8 mouse cellular contexts compared by ENCODE assay signal in the genomic region with DNA sequence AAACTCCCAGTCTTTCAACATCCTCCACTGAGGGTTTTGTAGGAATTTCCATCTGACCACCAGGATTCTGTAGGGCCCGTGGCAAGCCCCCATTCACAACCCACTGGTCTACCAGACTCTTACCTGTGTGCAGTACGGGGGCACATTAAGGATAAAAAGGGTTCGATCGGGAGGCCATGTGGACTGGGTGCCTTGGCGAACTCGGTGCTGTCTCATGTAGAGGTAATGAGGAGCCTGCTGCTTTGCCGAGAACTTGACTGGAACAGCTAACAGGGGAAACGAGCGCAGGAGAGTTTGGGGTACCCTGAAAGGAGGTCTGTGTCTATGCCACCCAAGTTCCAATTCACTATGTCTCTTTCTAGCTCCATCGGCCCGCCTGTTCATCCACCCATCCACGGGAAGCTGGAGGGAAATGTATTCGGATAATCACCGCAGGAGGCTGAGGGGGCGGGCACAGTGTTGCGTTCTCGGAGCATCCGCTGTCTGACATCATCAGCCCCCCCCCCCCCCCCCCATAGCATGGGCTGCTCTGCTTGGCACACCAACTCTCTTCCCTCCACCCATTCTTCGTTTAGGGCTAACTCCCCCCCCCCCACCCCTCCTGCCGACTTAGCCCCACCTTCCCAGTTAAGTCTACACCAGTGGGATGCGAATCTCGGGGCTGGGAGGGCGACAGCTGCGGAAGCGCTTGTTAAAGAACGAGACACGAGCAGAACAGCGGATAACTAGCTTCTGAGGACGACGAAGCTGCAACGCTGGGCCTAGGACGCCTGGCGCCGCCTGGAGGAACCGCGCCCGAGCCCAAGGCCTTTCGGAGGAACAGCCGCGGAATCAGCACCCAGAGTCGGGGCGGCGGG. TPM values are rescaled to one million over a fixed set of nuclear protein-coding genes. Genes with fewer than 3 reads are reported as not detected.
A peak's percentile ranks its signal among the peaks of the same experiment; 100 is the strongest.
DNase-seq lines count a peak whose midpoint lies in the region; ATAC-seq and TF ChIP-seq lines count a peak whose summit lies in the region.

No protein-coding gene starts in this region.

- WGBS in kidney, adult 2 months, result 3% methylated on average over 43 of the region's 43 CpGs
- 2% methylated on average over 40 of the region's 43 CpGs for WGBS in forebrain, embryonic 16.5 days
- 3% methylated on average over 43 of the region's 43 CpGs for WGBS in intestine, embryonic 16.5 days
- WGBS in liver, embryonic 11.5 days, result 4% methylated on average over 42 of the region's 43 CpGs

- H3K9ac ChIP-seq in forebrain, embryonic 16.5 days (replicated peaks; ENCODE audit: low read depth, low read length), result peak overlapping the region; percentile 71
- H3K9ac ChIP-seq in intestine, embryonic 16.5 days (ENCODE audit: low read depth, low read length), result peak overlapping the region; percentile 82
- peak overlapping the region; percentile 76 for H3K9ac ChIP-seq in liver, embryonic 11.5 days (ENCODE audit: low read depth, low read length)

- H3K36me3 ChIP-seq in kidney, adult 2 months (ENCODE audit: control insufficient read depth, insufficient read depth, low read length), result 0 out of 2 replicates have a peak, but pooled peaks cover 2% of the 10 kb centered on the region
- H3K36me3 ChIP-seq in forebrain, embryonic 16.5 days (ENCODE audit: control insufficient read depth, insufficient read depth), result peaks cover 24% of the 10 kb centered on the region
- peaks cover 30% of the 10 kb centered on the region for H3K36me3 ChIP-seq in intestine, embryonic 16.5 days (ENCODE audit: control insufficient read depth, insufficient read depth, low read length)
- H3K36me3 ChIP-seq in liver, embryonic 11.5 days (ENCODE audit: control insufficient read depth, insufficient read depth, low read length), result peaks cover 32% of the 10 kb centered on the region
- peaks cover 45% of the 10 kb centered on the region for H3K36me3 ChIP-seq in myocyte (ENCODE audit: control insufficient read depth, insufficient read depth)

- H3K4me1 ChIP-seq in kidney, adult 2 months (ENCODE audit: control insufficient read depth, insufficient read depth, low read length), result no peaks in the 10 kb centered on the region
- H3K4me1 ChIP-seq in forebrain, embryonic 16.5 days (replicated peaks; ENCODE audit: control insufficient read depth, insufficient read depth, low read length), result peaks cover 16% of the 10 kb centered on the region
- H3K4me1 ChIP-seq in intestine, embryonic 16.5 days (ENCODE audit: control insufficient read depth, insufficient read depth, low read length), result peaks cover 5% of the 10 kb centered on the region
- 0 out of 2 replicates have a peak, but pooled peaks cover 8% of the 10 kb centered on the region for H3K4me1 ChIP-seq in liver, embryonic 11.5 days (replicated peaks; ENCODE audit: control insufficient read depth, insufficient read depth, low read length)

- H3ac ChIP-seq in myocyte (ENCODE audit: control insufficient read depth, insufficient read length), result peak overlapping the region; percentile 50

- H3K27ac ChIP-seq in kidney, adult 2 months (ENCODE audit: insufficient read depth, low read depth, low read length), result no peak overlapping the region
- peak overlapping the region; percentile 87 for H3K27ac ChIP-seq in forebrain, embryonic 16.5 days (ENCODE audit: low read length)
- peak overlapping the region; percentile 61 for H3K27ac ChIP-seq in intestine, embryonic 16.5 days (ENCODE audit: low read length)
- H3K27ac ChIP-seq in liver, embryonic 11.5 days (ENCODE audit: low read depth, low read length), result peak overlapping the region; percentile 70

- peaks cover 25% of the 10 kb centered on the region for H3K79me2 ChIP-seq in myocyte (ENCODE audit: control insufficient read depth, insufficient read depth)

- H3K4me2 ChIP-seq in forebrain, embryonic 16.5 days (ENCODE audit: low read length), result peak overlapping the region; percentile 84
- H3K4me2 ChIP-seq in intestine, embryonic 16.5 days (ENCODE audit: low read depth, low read length), result peak overlapping the region; percentile 83
- H3K4me2 ChIP-seq in liver, embryonic 11.5 days, result peak overlapping the region; percentile 93
- H3K4me2 ChIP-seq in myocyte (ENCODE audit: low read depth), result peak overlapping the region; percentile 94

- peak; percentile 41 for ATAC-seq in forebrain, embryonic 16.5 days
- peak; percentile 66 for ATAC-seq in intestine, embryonic 16.5 days
- peak; percentile 54 for ATAC-seq in liver, embryonic 11.5 days (replicated peaks; ENCODE audit: low FRiP score)

- H3K27me3 ChIP-seq in kidney, adult 2 months (replicated peaks; ENCODE audit: control insufficient read depth, insufficient read depth, low read length), result no peaks in the 10 kb centered on the region
- no peaks in the 10 kb centered on the region for H3K27me3 ChIP-seq in forebrain, embryonic 16.5 days (replicated peaks; ENCODE audit: control insufficient read depth, insufficient read depth, low read length)
- H3K27me3 ChIP-seq in intestine, embryonic 16.5 days (replicated peaks; ENCODE audit: control insufficient read depth, insufficient read depth, low read length), result no peaks in the 10 kb centered on the region
- no peaks in the 10 kb centered on the region for H3K27me3 ChIP-seq in liver, embryonic 11.5 days (replicated peaks; ENCODE audit: control insufficient read depth, insufficient read depth, low read length)
- H3K27me3 ChIP-seq in myocyte (ENCODE audit: control insufficient read depth, insufficient read depth, insufficient read length), result no peaks in the 10 kb centered on the region

- no peaks in the 10 kb centered on the region for H3K9me3 ChIP-seq in forebrain, embryonic 16.5 days (ENCODE audit: control insufficient read depth, low read length)
- no peaks in the 10 kb centered on the region for H3K9me3 ChIP-seq in intestine, embryonic 16.5 days (ENCODE audit: control insufficient read depth, low read length)
- H3K9me3 ChIP-seq in liver, embryonic 11.5 days (ENCODE audit: control insufficient read depth, low read length), result no peaks in the 10 kb centered on the region

- no peak for TF ChIP-seq POLR2A in kidney, adult 2 months (IDR thresholded peaks at IDR 0.05; ENCODE audit: low read depth, low read length)
- TF ChIP-seq POLR2A in myocyte (IDR thresholded peaks at IDR 0.05; ENCODE audit: insufficient read length, low read depth), result no peak

- peak; percentile 45 for DNase-seq in kidney, adult 2 months
- DNase-seq in kidney, adult 11 months, result no peak
- peak; percentile 56 to 60 for DNase-seq in cerebellum, adult 18-20 months
- DNase-seq in liver, embryonic 11.5 days (ENCODE audit: low spot score), result peak; percentile 50
- DNase-seq in thymus, adult 18-20 months, result peak; percentile 42 to 45

- peak overlapping the region; percentile 100 for H3K4me3 ChIP-seq in kidney, adult 2 months (ENCODE audit: insufficient read depth, low read depth, low read length)
- peak overlapping the region; percentile 80 for H3K4me3 ChIP-seq in forebrain, embryonic 16.5 days (replicated peaks; ENCODE audit: low read length)
- peak overlapping the region; percentile 90 for H3K4me3 ChIP-seq in intestine, embryonic 16.5 days (ENCODE audit: low read length)
- peak overlapping the region; percentile 95 for H3K4me3 ChIP-seq in liver, embryonic 11.5 days (ENCODE audit: low read depth, low read length)
- H3K4me3 ChIP-seq in myocyte, result peak overlapping the region; percentile 84

- TF ChIP-seq CTCF in kidney, adult 2 months (conservative IDR thresholded peaks at IDR 0.05; ENCODE audit: insufficient read depth, insufficient read length, low read depth, low read length), result 0 out of 2 replicates have a peak, but pooled peaks have one; percentile 9

TF ChIP-seq in myocyte, 11 proteins besides CTCF, POLR2A, EP300 and RAD21 (continues in another document):
- TF ChIP-seq MAX (IDR thresholded peaks at IDR 0.05; ENCODE audit: low read depth), result no peak
- TF ChIP-seq TCF12 (IDR thresholded peaks at IDR 0.05; ENCODE audit: insufficient read depth, poor library complexity, severe bottlenecking), result no peak
- TF ChIP-seq TCF3 (IDR thresholded peaks at IDR 0.05; ENCODE audit: insufficient read length, low read depth), result no peak
- TF ChIP-seq REST (IDR thresholded peaks at IDR 0.05; ENCODE audit: insufficient read depth, insufficient read length), result no peak
- no peak for TF ChIP-seq E2F4 (IDR thresholded peaks at IDR 0.05; ENCODE audit: insufficient read depth)
- TF ChIP-seq MYOG (IDR thresholded peaks at IDR 0.05; ENCODE audit: control insufficient read depth in 1 of 3, insufficient read depth in 1 of 3, insufficient read length in 2 of 3, low read depth in 2 of 3), result peak in 2 of 3 experiments; percentile 13 to 19
- no peak for TF ChIP-seq POLR2AphosphoS2 (IDR thresholded peaks at IDR 0.05; ENCODE audit: insufficient read length, low read depth)
- no peak for TF ChIP-seq SRF (IDR thresholded peaks at IDR 0.05; ENCODE audit: control insufficient read depth, insufficient read length, low read depth)

RNA-seq across cellular contexts. Expression of a gene that starts 0.7 kb away (rescaled TPM):
- polyA plus RNA-seq in kidney, adult 2 months (2012; rRNA removed), result 110 and 126 TPM in 2 replicates
- 85.1 and 90.8 TPM in 2 replicates for polyA plus RNA-seq in forebrain, embryonic 16.5 days (2015; fragmentation: Nextera tagmentation; extraction: Ambion mirVana)
- polyA plus RNA-seq in intestine, embryonic 16.5 days (2015; fragmentation: Nextera tagmentation; extraction: Ambion mirVana), result 69.4 and 75.4 TPM in 2 replicates
- polyA plus RNA-seq in liver, embryonic 11.5 days (2014; fragmentation: Nextera tagmentation; extraction: Ambion mirVana), result 71.1 and 77.6 TPM in 2 replicates
- polyA plus RNA-seq in myocyte (2012; fragmentation: generic; extraction: Trizol), result 172 TPM

RNA-seq across cellular contexts. Expression of a gene that starts 27.2 kb away (rescaled TPM):
- 45.9 and 47.2 TPM in 2 replicates for polyA plus RNA-seq in kidney, adult 2 months (2012; rRNA removed)
- 154 and 160 TPM in 2 replicates for polyA plus RNA-seq in forebrain, embryonic 16.5 days (2015; fragmentation: Nextera tagmentation; extraction: Ambion mirVana)
- polyA plus RNA-seq in intestine, embryonic 16.5 days (2015; fragmentation: Nextera tagmentation; extraction: Ambion mirVana), result 104 and 106 TPM in 2 replicates
- polyA plus RNA-seq in liver, embryonic 11.5 days (2014; fragmentation: Nextera tagmentation; extraction: Ambion mirVana), result 117 and 127 TPM in 2 replicates
- 85.9 TPM for polyA plus RNA-seq in myocyte (2012; fragmentation: generic; extraction: Trizol)

RNA-seq across cellular contexts. Expression of a gene that starts 32.6 kb away (rescaled TPM):
- polyA plus RNA-seq in kidney, adult 2 months (2012; rRNA removed), result 106 and 124 TPM in 2 replicates
- polyA plus RNA-seq in forebrain, embryonic 16.5 days (2015; fragmentation: Nextera tagmentation; extraction: Ambion mirVana), result 24.6 and 30.2 TPM in 2 replicates
- 59.5 and 71.0 TPM in 2 replicates for polyA plus RNA-seq in intestine, embryonic 16.5 days (2015; fragmentation: Nextera tagmentation; extraction: Ambion mirVana)
- polyA plus RNA-seq in liver, embryonic 11.5 days (2014; fragmentation: Nextera tagmentation; extraction: Ambion mirVana), result 45.8 and 49.4 TPM in 2 replicates
- polyA plus RNA-seq in myocyte (2012; fragmentation: generic; extraction: Trizol), result 33.7 TPM

RNA-seq across cellular contexts. Expression of a gene that starts 50.5 kb away (rescaled TPM):
- 197 and 230 TPM in 2 replicates for polyA plus RNA-seq in kidney, adult 2 months (2012; rRNA removed)
- polyA plus RNA-seq in forebrain, embryonic 16.5 days (2015; fragmentation: Nextera tagmentation; extraction: Ambion mirVana), result 92.1 and 112 TPM in 2 replicates
- polyA plus RNA-seq in intestine, embryonic 16.5 days (2015; fragmentation: Nextera tagmentation; extraction: Ambion mirVana), result 283 and 299 TPM in 2 replicates
- polyA plus RNA-seq in liver, embryonic 11.5 days (2014; fragmentation: Nextera tagmentation; extraction: Ambion mirVana), result 210 and 219 TPM in 2 replicates
- 707 TPM for polyA plus RNA-seq in myocyte (2012; fragmentation: generic; extraction: Trizol)
